ENCODE assay signal across 8 mouse cellular contexts in the genomic region with DNA sequence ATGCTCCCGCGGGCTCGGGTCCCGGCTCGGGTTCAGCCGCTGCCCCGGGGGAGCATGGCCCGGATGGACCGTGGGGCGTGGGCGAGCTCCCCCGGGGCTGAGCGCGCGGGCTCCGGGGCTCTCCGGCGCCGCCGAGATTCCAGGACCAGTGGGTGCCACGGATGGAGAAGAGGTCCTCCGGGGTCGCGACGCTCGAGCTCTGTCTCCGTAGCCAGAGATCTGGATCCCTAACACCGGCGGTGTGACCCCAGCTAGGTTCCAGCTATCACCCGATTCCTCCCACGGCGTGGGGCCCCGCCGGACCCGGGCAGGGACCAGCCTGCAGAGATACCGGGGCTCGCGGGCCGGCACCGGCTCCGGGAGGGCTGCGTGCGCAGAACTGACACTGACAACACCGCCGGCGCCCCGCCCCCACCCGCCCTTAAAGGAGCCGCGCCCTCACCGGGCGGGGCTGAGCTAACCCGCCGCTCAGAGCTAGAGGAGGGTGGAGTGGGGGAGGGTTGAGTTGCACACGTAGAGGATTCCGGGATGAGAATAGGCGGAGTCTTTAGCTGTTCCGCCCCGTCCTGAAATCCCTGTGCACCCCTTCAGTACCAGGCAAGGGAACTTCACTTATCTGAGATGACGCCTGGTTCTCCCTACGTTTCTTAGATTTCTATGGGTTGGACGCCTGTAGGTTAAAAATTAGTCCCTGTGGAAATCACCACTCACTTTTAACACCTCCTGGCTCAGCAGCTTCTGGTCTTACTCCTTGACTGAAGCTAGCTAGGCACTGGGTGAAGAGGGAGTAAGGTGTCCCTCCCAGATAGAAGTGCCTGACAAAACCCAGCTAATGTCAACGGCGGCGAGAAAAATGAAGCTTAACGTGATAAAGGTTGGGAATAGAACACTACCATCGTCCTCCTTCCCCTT. TPM values are rescaled to one million over a fixed set of nuclear protein-coding genes. Genes with fewer than 3 reads are reported as not detected.
DNase-seq lines count a peak whose midpoint lies in the region; ATAC-seq and TF ChIP-seq lines count a peak whose summit lies in the region.

TSS of gene C2cd2l (minus strand) at position 399 of the 912 bp plus-strand sequence.

- no peaks in the 10 kb centered on the region for H3K27me3 ChIP-seq in hindbrain, postnatal 0 days (ENCODE audit: insufficient read depth, low read length)

- peak; percentile 89 for ATAC-seq in common myeloid progenitor, adult 5-6 weeks (replicated peaks; ENCODE audit: low read depth, poor library complexity, severe bottlenecking)
- ATAC-seq in hindbrain, postnatal 0 days = peak; percentile 99
- peak; percentile 87 for ATAC-seq in megakaryocyte, adult 5-6 weeks (ENCODE audit: poor library complexity, severe bottlenecking)

- peaks cover 18% of the 10 kb centered on the region for H3K4me1 ChIP-seq in hindbrain, postnatal 0 days (ENCODE audit: insufficient read depth, low read length)

- no peak for TF ChIP-seq CTCF in gastrocnemius, adult 2 months (IDR thresholded peaks at IDR 0.05)
- TF ChIP-seq CTCF in hindbrain, postnatal 0 days (IDR thresholded peaks at IDR 0.05; ENCODE audit: low read depth) = no peak
- no peak for TF ChIP-seq CTCF in left cerebral cortex, adult 2 months (IDR thresholded peaks at IDR 0.05)

- intact Hi-C loops in gastrocnemius, adult 2 months (cut with DNase I) = loop anchor here (1.0 kb wide), 1 partner anchor 14 kb away; the partner anchor contains the start of gene H2afx
- intact Hi-C loops in left cerebral cortex, adult 2 months (cut with DNase I) = no loop called here

- H3K9me3 ChIP-seq in hindbrain, postnatal 0 days (ENCODE audit: low read length) = no peaks in the 10 kb centered on the region

- WGBS in hindbrain, postnatal 0 days = under 1% methylated on average over 65 of the region's 67 CpGs

- H3K4me2 ChIP-seq in hindbrain, postnatal 0 days (ENCODE audit: low read depth, low read length) = peak within 1 kb of the TSS; percentile 88

- peak within 1 kb of the TSS; percentile 87 for H3K9ac ChIP-seq in hindbrain, postnatal 0 days (replicated peaks; ENCODE audit: low read length)

- H3K27ac ChIP-seq in gastrocnemius, adult 2 months = peak within 1 kb of the TSS; percentile 93
- peak within 1 kb of the TSS; percentile 68 for H3K27ac ChIP-seq in hindbrain, postnatal 0 days
- H3K27ac ChIP-seq in left cerebral cortex, adult 2 months = peak within 1 kb of the TSS; percentile 93

- peak within 1 kb of the TSS; percentile 100 for H3K4me3 ChIP-seq in gastrocnemius, adult 2 months
- H3K4me3 ChIP-seq in hindbrain, postnatal 0 days (ENCODE audit: low read length) = peak within 1 kb of the TSS; percentile 96
- H3K4me3 ChIP-seq in left cerebral cortex, adult 2 months = peak within 1 kb of the TSS; percentile 71

- peak; percentile 98 for DNase-seq in ZHBTc4 (ENCODE audit: low read depth, low spot score)
- DNase-seq in gastrocnemius, adult 2 months = peak; percentile 94
- DNase-seq in hindbrain, postnatal 0 days (ENCODE audit: low spot score) = peak; percentile 98
- DNase-seq in left cerebral cortex, adult 2 months (ENCODE audit: extremely low spot score in 1 of 2, low spot score in 2 of 2) = peak; percentile 85 to 91
- DNase-seq in right cerebral cortex, postnatal 10 days (ENCODE audit: low spot score in 2 of 2) = peak; percentile 96 to 98
- DNase-seq in urinary bladder, postnatal 25 days (ENCODE audit: low spot score) = peak; percentile 77

- peaks cover 11% of the 10 kb centered on the region for H3K36me3 ChIP-seq in hindbrain, postnatal 0 days (ENCODE audit: insufficient read depth, low read length)

RNA-seq across cellular contexts. Expression of gene C2cd2l, which starts in this region (rescaled TPM):
- total RNA-seq in common myeloid progenitor, adult 5-6 weeks (2017) = 2.1 and 4.4 TPM in 2 replicates
- 10 to 100 TPM; 14.9 to 17.8 TPM for total RNA-seq in gastrocnemius, adult 2 months (2021)
- total RNA-seq in hindbrain, postnatal 0 days (2014; rRNA removed) = 50.5 and 55.6 TPM in 2 replicates
- polyA plus RNA-seq in hindbrain, postnatal 0 days (2015; fragmentation: Nextera tagmentation; extraction: Ambion mirVana) = 19.6 and 22.8 TPM in 2 replicates
- 100 to 1,000 TPM; 190 to 222 TPM for total RNA-seq in left cerebral cortex, adult 2 months (2021)
- 12.0 and 16.4 TPM in 2 replicates for total RNA-seq in megakaryocyte, adult 5-6 weeks (2015)
- total RNA-seq in megakaryocyte, adult 5-6 weeks (2017) = 11.0 and 13.4 TPM in 2 replicates

Comparison
In these comparisons a context has a peak if more than half of its experiments do, and no peak if none do; other contexts are left out.
1. Peak in every context shown above with its lines: DNase-seq, ATAC-seq, H3K4me3 ChIP-seq and H3K27ac ChIP-seq.